Comparison of ENCODE assay signal across 8 mouse cellular contexts in the genomic region with DNA sequence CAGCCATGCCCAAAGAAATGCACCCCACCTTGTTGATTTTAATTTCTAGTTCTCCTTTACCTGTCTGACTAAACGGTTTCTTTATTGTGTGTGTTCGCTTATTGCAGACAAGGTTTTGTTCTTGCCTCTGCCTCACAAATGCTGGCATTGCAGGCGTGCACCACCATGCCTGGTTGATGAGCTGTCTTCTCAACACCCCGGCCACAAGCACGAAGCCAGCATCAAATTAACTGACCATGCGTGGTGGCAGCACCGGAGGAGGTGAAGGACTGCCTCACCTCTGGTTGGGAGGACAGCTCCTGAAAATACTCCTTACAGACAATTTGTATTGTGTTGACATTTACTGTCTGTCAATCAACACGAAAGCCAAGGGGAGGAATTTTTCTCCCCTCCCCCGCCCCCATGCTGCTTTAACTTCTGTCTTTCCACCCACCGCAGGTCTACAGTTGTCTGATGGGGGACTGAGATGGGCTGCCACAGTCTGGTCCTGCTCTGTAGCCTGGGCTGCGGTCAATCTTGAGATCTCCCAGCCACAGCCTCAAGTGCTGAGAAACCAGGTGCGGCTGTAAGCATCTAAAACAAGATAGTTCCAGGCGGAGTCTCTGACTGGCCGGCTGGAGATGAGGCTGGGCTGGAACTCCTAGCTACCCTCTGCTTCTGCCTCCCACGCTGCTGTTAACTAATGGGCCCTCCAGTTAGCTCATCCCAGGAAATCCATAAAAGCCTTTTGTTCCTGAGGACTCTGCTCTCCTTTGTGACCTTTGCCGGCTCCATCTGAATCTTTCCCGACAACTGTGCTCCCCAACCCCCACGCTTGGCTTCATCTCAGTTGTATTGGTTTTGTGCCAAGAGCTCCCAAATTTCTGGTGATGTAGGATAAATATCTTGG. TPM values are rescaled to one million over a fixed set of nuclear protein-coding genes. Genes with fewer than 3 reads are reported as not detected.
DNase-seq lines count a peak whose midpoint lies in the region; ATAC-seq and TF ChIP-seq lines count a peak whose summit lies in the region.

A gene (minus strand): TSS at position 538 of the 889 bp plus-strand sequence.

- H3K4me3 ChIP-seq in kidney, embryonic 15.5 days (replicated peaks) = peak within 1 kb of the TSS; percentile 87
- peak within 1 kb of the TSS; percentile 78 for H3K4me3 ChIP-seq in forebrain, embryonic 16.5 days (replicated peaks; ENCODE audit: low read length)
- peak within 1 kb of the TSS; percentile 90 for H3K4me3 ChIP-seq in hindbrain, embryonic 12.5 days
- peak within 1 kb of the TSS; percentile 30; the same call in 1 of the 2 replicates for H3K4me3 ChIP-seq in liver, adult 2 months (ENCODE audit: insufficient read depth, low read depth, low read length)
- H3K4me3 ChIP-seq in small intestine, adult 2 months (ENCODE audit: low read depth, low read length) = peak within 1 kb of the TSS; percentile 81

- peak within 1 kb of the TSS; percentile 73 for H3K4me2 ChIP-seq in kidney, embryonic 15.5 days
- peak within 1 kb of the TSS; percentile 54 for H3K4me2 ChIP-seq in forebrain, embryonic 16.5 days (ENCODE audit: low read length)
- H3K4me2 ChIP-seq in hindbrain, embryonic 12.5 days (replicated peaks) = peak within 1 kb of the TSS; percentile 82

- DNase-seq in kidney, postnatal 36 days = no peak
- DNase-seq in adrenal gland, postnatal 10 days = no peak
- peak; percentile 49 for DNase-seq in liver, adult 2 months (ENCODE audit: extremely low read depth, low read depth, low spot score)
- DNase-seq in kidney, postnatal 10 days = no peak

- TF ChIP-seq POLR2A in liver, adult 2 months (IDR thresholded peaks at IDR 0.05; ENCODE audit: extremely low read depth, insufficient read depth, low read length) = no peak
- no peak for TF ChIP-seq POLR2A in small intestine, adult 2 months (IDR thresholded peaks at IDR 0.05; ENCODE audit: low read depth, low read length)

- H3K9ac ChIP-seq in kidney, embryonic 15.5 days = peak within 1 kb of the TSS; percentile 42; the same call in 1 of the 2 replicates
- peak within 1 kb of the TSS; percentile 23; the same call in 1 of the 2 replicates for H3K9ac ChIP-seq in forebrain, embryonic 16.5 days (replicated peaks; ENCODE audit: low read depth, low read length)
- H3K9ac ChIP-seq in hindbrain, embryonic 12.5 days = peak within 1 kb of the TSS; percentile 13; the same call in 1 of the 2 replicates
- no peak within 1 kb of the TSS for H3K9ac ChIP-seq in liver, adult 2 months (ENCODE audit: low read depth, low read length)

- 23% methylated on average over 18 of the region's 18 CpGs for WGBS in kidney, embryonic 15.5 days
- 51% methylated on average over 18 of the region's 18 CpGs for WGBS in forebrain, embryonic 16.5 days
- WGBS in hindbrain, embryonic 12.5 days = 29% methylated on average over 18 of the region's 18 CpGs
- WGBS in liver, adult 2 months = 47% methylated on average over 18 of the region's 18 CpGs
- 58% methylated on average over 18 of the region's 18 CpGs for WGBS in small intestine, adult 2 months

- no peak for ATAC-seq in kidney, embryonic 15.5 days (replicated peaks; ENCODE audit: low FRiP score)
- no peak for ATAC-seq in forebrain, embryonic 16.5 days
- no peak for ATAC-seq in hindbrain, embryonic 12.5 days (ENCODE audit: low FRiP score)

- H3K4me1 ChIP-seq in kidney, embryonic 15.5 days = peaks cover 48% of the 10 kb centered on the region
- peaks cover 34% of the 10 kb centered on the region for H3K4me1 ChIP-seq in forebrain, embryonic 16.5 days (replicated peaks; ENCODE audit: control insufficient read depth, insufficient read depth, low read length)
- peaks cover 34% of the 10 kb centered on the region for H3K4me1 ChIP-seq in hindbrain, embryonic 12.5 days
- H3K4me1 ChIP-seq in liver, adult 2 months (ENCODE audit: control insufficient read depth, insufficient read depth, low read length) = peaks cover 17% of the 10 kb centered on the region
- peaks cover 9% of the 10 kb centered on the region; the same call in 1 of the 2 replicates for H3K4me1 ChIP-seq in small intestine, adult 2 months (ENCODE audit: control insufficient read depth, insufficient read depth, insufficient read length, low read length)

- peak within 1 kb of the TSS; percentile 92 for H3K27ac ChIP-seq in kidney, embryonic 15.5 days
- peak within 1 kb of the TSS; percentile 75 for H3K27ac ChIP-seq in forebrain, embryonic 16.5 days (ENCODE audit: low read length)
- H3K27ac ChIP-seq in hindbrain, embryonic 12.5 days = peak within 1 kb of the TSS; percentile 87
- peak within 1 kb of the TSS; percentile 58 for H3K27ac ChIP-seq in liver, adult 2 months (replicated peaks; ENCODE audit: insufficient read depth, low read depth, low read length)
- no peak within 1 kb of the TSS; the same call in 1 of the 2 replicates for H3K27ac ChIP-seq in small intestine, adult 2 months (ENCODE audit: insufficient read depth, low read depth, low read length)

- TF ChIP-seq CTCF in liver, adult 2 months (IDR thresholded peaks at IDR 0.05; ENCODE audit: low read depth, low read length) = no peak
- no peak for TF ChIP-seq CTCF in small intestine, adult 2 months (IDR thresholded peaks at IDR 0.05; ENCODE audit: extremely low read depth, insufficient read length, insufficient replicate concordance, low read depth, low read length)

- peaks cover 26% of the 10 kb centered on the region for H3K36me3 ChIP-seq in kidney, embryonic 15.5 days
- H3K36me3 ChIP-seq in forebrain, embryonic 16.5 days (ENCODE audit: control insufficient read depth, insufficient read depth) = peaks cover 10% of the 10 kb centered on the region
- H3K36me3 ChIP-seq in hindbrain, embryonic 12.5 days = peaks cover 23% of the 10 kb centered on the region
- H3K36me3 ChIP-seq in liver, adult 2 months (ENCODE audit: control insufficient read depth, insufficient read depth, low read length) = peaks cover 10% of the 10 kb centered on the region
- H3K36me3 ChIP-seq in small intestine, adult 2 months (ENCODE audit: control insufficient read depth, insufficient read depth, low read length) = peaks cover 24% of the 10 kb centered on the region

- no peaks in the 10 kb centered on the region for H3K27me3 ChIP-seq in kidney, embryonic 15.5 days
- no peaks in the 10 kb centered on the region for H3K27me3 ChIP-seq in forebrain, embryonic 16.5 days (replicated peaks; ENCODE audit: control insufficient read depth, insufficient read depth, low read length)
- no peaks in the 10 kb centered on the region for H3K27me3 ChIP-seq in hindbrain, embryonic 12.5 days
- H3K27me3 ChIP-seq in liver, adult 2 months (ENCODE audit: control insufficient read depth, insufficient read depth, low read length) = no peaks in the 10 kb centered on the region
- H3K27me3 ChIP-seq in small intestine, adult 2 months (ENCODE audit: control insufficient read depth, insufficient read depth, low read length) = no peaks in the 10 kb centered on the region

- H3K79me2 ChIP-seq in liver, adult 2 months (ENCODE audit: control insufficient read depth, insufficient read depth, low read length) = peaks cover 17% of the 10 kb centered on the region

- no peaks in the 10 kb centered on the region for H3K9me3 ChIP-seq in kidney, embryonic 15.5 days (replicated peaks)
- no peaks in the 10 kb centered on the region for H3K9me3 ChIP-seq in forebrain, embryonic 16.5 days (ENCODE audit: control insufficient read depth, low read length)
- no peaks in the 10 kb centered on the region for H3K9me3 ChIP-seq in hindbrain, embryonic 12.5 days (replicated peaks)

RNA-seq across cellular contexts. Expression of the gene that starts here (rescaled TPM):
- polyA plus RNA-seq in kidney, embryonic 15.5 days (2015; fragmentation: Nextera tagmentation; extraction: Ambion mirVana) = 973 and 1,016 TPM in 2 replicates
- 1,000 to 10,000 TPM in 1 of 2 experiments, 100 to 1,000 TPM in 1; 973 to 1,027 TPM for total RNA-seq in adrenal gland, postnatal 10 days (2021)
- polyA plus RNA-seq in forebrain, embryonic 16.5 days (2015; fragmentation: Nextera tagmentation; extraction: Ambion mirVana) = 467 and 512 TPM in 2 replicates
- 618 and 712 TPM in 2 replicates for polyA plus RNA-seq in hindbrain, embryonic 12.5 days (2016; fragmentation: Nextera tagmentation; extraction: Ambion mirVana)
- 416 and 461 TPM in 2 replicates for total RNA-seq in liver, adult 2 months (2014; rRNA removed)
- polyA plus RNA-seq in liver, adult 2 months (2012; rRNA removed) = 407 and 437 TPM in 2 replicates
- 1,015 and 1,308 TPM in 2 replicates for polyA plus RNA-seq in small intestine, adult 2 months (2012; rRNA removed)

Comparison
In these comparisons a context has a peak if more than half of its experiments do, and no peak if none do; other contexts are left out.
1. H3K4me3 ChIP-seq: peak in every context shown above with its lines; median percentile 90 in hindbrain, embryonic 12.5 days; 87 in kidney, embryonic 15.5 days; 81 in small intestine, adult 2 months; 78 in forebrain, embryonic 16.5 days; 30 in liver, adult 2 months.